Mouse (Mus musculus) right cerebral cortex, adult 18-20 months (tissue): ENCODE measurements at regions not wholly inside any gene's neighbourhood (a gene's known extent, or its start where the extent isn't known, plus 50 kb on each side); places are given as distances from the start of the nearest gene placed in this dataset.
A peak's percentile ranks its signal among the peaks of the same experiment; 100 is the strongest.

Source experiments
- DNase-seq: peaks from one replicate; pipeline ENCODE4 v3.0.0; 2022; ENCODE audit warnings: mixed read lengths

DNA sequence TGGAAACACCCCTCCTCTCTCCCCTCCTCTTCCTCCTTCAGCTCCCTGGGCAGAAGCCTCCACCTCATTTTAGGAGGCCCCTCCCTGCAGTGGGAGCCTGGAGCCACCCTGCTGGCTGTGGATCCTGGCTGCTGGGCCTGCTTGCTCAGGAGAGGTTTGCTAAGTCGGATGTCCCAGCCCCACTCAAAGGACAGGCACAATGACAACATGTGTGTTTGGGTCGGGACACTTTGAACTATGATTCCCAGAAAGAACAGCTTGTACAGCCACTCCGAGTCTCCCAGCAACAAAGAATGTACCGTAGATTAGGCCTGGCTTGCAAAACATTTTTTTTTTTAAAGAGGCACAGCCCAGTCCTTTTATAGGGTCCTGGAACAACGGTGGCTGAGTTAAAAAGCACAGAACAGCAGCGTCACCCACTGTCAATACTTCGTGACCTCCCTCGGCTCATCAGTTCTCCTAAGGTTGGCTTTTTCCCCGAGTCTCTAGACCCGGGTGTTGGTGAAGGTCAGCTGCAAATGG is 142.7 kb upstream of the Irf2bp2 start:
- peak; percentile 70 for DNase-seq

DNA sequence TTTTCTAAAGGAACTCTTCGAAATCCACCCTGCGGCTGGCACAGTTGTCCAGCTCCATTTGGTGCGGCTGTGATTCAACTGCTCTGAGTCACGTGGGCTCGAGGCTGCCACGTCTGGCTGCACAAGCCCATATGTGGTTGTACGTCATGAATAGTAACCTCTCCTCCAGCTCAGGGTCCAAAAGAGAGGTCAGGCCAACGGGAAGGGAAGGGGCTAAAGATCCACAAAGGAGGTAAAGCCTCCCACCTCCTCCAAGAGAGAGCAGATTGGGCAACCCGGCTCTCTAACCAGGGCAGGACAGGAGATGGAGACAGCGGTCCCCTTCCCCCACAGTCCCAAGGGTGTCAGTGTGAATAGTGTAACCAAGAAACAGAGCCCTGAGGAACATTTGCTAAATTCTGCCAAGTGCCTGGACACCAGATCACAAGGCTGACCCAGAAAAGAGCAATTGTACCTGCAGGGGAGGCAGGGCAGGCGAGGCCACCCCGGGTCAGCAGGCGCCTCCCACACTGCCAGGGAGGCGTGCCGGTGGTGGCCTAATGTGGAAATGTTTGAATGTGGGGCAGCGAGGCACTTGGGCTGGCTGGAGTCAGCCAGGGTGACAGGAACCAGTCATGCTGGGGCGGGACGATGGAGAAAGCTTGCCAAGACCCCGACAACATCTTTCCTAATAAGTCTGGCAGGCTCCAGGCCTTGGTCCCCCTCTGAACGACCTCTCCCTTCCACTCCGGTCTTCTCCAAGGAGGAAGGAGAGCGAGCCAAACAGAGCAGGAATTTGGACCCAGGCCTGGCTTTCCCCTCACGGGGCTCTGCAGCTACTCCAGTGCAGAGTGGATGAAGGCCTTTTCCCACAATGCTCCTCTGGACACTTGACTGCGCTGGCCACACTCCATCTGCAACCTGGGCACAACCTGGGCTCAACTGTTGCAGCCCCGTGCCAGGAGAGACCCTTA is 142.0 kb upstream of the Irf2bp2 start:
- DNase-seq, result peak; percentile 70

DNA sequence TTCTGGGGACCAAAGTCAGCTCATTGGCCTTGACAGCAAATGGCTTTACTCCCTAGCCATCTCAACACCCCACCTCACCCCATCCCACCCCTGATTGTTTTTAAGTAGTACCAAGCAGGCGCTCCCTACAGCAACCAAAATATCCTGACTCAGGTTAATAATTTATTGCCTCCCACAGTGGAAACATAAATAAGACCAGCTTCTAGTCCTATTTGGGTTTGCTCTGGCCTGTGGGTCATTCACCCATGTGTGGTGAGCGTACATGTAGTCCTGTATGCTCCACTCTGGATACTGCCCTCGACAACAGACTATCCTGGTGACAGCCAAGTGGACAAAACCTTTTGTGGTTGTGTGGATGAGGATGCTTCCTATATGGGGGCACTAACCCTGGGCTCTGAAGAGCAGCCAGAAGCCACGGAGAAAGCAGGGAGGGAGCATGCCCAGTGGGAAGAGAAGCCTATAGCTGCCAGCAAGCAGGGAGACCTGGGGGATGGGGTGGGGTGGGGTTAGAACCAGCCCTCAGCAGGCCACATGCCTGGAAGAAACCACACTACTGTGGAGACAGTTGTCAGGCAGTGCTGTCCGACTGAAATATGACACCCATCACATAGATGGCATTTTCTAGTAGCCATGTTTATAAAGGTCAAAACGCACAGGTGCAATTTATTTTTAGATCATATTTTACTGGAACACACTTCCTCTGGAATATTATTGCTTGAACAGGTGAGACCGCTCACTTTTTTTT is 141.1 kb upstream of the Irf2bp2 start:
- no peak for DNase-seq

DNA sequence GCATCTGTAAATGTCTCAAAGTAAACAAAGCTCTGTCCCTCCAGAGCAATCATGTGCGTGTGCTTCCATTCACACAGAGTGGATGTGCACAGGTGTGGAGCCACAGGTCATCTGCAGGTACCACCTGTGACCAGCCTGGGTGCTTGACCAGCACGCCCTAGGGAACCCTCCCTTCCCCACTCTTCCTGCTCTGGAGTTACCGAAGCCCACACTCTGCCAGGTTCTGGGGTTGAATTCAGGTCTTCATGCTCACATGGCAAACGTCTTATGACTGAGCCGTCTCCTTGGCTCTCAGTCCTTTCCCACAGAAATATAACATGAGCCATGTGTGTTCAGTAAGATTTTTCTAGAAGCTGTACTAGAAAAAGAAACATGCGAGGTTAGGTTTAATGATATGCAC is 140.0 kb upstream of the Irf2bp2 start:
- DNase-seq, result no peak

DNA sequence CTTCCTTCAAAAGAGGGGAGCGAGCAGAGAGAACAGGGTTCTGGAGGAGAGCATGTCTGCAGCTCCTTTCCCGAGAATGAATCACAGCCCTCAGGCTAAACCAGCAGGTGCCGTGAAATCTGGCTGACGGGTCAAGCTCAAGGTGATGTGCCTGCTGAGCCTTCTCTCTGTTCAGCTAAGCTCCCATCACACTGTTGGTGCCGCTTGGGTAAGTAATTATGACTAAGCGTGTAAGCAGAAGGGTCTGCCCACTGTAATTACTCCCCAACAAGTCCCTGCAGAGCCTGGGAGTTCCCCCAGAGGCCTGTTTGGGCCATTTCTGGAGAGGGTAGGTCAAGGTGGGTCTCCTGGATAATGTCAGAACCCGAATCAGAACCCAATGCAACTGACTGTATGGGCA is 139.5 kb upstream of the Irf2bp2 start:
- DNase-seq, result no peak

DNA sequence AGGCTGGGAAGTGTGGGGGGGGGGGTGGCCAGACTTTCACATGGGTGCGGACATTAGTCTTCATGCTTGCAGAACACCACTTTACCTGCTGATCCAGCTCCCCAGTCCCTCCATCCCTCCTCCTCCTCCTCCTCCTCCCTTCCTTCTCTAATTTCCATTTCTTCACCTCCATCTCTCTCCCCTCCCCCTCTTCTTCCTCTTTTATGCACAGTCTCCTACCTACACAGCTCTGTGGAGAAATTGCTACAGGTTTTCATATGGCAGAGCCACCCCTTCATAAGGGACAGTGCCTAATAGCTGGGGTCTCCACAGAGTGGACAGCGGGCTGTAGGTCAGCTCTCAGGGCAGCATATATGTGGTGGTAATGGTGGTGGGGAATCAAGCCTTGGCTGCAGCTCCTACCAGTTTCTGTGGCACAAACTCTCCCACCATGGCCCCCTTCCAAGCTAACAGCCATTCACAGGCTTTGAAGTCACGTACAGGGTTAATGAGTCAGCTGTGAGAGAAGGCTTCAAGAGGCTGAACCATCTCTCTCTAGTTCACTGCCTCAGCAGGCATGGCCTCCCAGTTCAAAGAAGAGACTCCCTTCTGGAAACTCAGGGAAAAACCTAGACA is 136.3 kb upstream of the Irf2bp2 start:
- DNase-seq, result no peak

DNA sequence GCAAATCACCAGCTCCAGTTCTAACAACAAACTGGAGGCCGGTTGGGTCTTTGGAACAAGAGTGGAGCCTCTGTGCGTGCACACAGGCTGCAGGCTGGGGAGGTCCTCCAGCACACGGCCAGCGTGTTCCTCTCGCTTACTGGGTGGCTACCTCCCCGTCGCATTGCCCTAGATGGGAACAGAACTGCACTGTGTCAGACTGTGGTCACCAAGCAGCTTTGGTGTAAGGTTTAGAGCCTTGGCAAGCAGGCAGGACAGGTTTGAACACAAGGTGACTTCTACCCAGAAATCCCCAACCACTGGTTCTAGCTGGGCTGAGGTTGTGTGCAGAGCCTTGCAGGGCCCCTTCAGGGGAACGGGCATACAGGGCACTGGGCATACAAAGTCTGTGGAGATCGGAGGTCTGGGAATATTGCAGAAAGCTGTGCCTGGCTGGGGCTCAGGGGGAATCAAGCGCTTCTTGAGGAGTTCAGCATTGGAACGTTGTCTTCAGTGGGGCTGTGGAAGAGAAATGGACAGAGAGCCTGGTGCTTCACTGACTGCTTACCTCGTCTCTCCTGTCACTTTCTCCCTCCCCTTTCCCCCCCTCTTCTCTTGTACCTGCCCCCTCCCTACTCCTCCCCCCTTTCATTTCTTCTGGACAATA is 135.3 kb upstream of the Irf2bp2 start:
- DNase-seq, result no peak

DNA sequence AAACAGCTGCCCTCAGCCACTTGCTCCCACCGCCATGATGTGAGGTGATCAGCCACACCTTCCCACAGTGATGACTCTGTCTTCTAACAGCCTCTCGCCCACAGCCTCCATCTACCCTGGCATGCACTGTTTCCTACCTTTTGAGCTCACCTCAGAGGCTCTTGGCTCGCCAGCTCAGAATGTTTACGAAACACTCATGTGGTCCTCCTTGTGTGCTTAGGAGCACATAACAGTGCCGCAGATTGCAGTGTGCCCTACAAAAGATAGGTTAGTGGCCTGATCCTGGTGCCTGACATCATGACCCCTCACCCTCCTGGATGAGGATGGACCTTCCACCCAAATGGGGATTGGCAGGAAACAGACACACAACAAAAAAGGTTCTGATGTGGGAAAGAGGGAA is 134.3 kb upstream of the Irf2bp2 start:
- DNase-seq, result no peak

DNA sequence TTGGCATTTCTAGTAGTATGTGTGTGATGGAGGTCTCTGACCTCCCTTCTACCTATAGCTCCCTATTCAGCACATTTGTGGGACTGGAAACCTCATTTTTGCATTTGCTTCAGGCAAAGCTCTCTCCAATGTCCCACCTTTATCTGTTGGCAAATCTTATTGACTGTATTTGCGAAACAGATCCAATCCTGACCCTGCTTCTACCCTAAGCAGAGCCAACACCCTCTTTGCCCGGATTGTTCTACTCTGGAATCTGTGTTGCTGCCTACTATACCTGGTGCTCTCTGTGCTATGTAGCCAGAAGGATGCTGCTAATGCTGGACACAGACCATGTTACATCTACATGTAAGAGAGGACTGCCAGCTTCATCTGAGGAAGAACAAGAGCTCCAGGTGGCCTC is 133.3 kb upstream of the Irf2bp2 start:
- DNase-seq, result no peak

DNA sequence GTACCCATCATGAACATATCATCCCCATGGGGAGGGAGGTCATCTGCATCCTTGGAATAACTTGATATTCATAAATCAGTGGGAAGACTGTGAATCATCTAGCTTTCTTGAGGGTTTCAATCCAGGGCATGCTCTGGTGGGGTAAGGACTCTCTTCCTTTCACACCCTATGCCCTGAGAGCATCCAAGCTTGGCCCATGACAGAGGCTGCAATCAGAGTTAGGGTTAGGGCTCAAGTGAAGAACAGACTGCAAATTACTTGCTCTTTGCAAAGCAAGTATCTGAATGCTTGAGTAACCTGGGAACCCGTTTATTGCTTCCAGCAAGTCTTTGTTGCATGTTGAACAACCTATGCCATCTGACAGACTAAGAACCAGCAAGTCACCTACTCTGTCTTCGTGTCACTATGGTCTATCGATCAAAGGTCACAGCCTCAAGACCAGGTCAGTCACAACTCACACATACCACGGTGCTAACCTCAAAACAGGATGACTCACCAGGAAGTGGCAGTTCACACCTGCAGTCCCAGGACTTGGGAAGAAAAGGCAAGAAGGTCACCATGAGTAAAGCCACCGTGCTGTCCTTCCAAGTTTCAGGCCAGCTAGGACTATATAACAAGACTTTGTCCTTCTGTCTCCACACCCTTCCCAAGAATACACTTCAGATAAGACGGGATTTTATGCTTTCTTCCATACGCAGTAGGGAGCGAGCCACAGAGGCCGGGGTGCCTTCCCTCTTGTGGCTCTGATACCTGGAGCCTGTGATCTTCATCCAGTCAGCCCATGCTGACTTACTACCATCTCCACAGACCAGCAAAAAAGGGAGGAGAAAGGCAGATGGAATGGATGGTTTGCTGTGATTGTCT is 129.7 kb upstream of the Irf2bp2 start:
- DNase-seq, result no peak

DNA sequence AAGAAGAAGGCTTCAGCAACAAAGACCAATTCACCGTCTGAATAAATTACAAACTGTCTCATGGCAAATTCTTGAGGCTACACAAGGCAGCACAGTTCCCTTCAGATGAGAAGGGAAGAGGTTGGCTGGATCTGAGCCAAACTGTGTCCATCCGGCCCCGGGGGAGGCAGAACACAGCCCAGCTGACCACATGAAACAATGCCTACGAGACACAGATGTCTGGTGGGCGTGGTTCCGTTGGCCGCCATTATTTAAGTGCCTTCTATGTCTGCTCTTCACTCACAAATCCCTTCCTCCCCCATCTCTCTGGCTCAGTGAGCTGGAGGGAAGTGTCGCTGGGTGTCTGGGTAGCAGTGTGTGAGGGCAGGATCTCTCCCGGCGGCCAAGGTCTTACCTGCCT is 127.8 kb upstream of the Irf2bp2 start:
- DNase-seq, result peak; percentile 26

DNA sequence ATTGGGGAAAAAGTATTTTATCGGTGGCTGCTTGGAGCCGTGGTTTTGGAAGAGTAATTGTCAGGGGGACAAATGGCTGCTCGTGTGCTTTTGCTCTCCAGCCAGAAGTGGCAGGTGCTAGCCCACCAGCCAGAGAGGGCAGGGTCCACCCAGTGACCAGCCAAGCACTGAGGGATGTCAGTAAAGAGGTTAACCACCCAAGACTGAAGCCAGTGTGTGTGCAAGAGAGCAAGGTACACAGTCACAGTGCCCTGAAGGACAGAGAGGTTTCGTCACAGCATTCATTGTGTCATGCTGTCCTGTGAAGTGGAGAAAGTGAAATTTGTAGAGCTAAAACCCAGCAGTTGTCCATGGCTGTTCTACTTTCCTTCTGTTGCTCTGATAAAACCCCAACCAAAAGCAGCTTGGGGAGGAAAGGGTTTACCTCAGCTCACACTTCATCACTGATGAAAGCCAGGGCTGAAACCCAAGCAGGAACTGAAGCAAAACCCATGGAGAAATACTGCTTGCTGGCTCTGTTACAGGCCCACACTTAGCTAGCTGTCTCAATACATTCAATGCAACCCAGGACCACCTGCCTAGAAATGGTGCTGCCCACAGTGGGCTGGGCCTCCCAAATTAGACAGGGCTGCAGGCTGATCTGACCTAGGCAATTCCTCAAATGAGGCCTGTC is 126.8 kb upstream of the Irf2bp2 start:
- DNase-seq, result no peak

DNA sequence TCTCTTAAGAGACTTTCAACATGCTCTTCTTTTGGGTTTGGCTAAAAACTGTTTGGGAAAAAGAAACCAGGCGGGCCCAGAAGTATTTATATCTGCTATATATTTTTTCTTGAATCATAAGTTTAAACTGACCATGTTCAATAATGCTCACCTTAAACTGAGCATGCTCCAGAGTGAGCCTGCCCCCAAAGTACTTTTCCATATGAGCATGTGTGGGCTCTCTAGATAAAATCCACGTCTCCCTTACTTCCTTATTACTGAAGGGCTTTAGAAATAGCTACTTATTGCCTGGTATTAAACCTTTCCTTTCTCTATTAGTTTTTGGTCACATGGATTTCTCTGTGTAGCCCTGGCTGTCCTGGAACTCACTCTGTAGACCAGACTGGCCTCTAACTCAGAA is 126.0 kb upstream of the Irf2bp2 start:
- no peak for DNase-seq

DNA sequence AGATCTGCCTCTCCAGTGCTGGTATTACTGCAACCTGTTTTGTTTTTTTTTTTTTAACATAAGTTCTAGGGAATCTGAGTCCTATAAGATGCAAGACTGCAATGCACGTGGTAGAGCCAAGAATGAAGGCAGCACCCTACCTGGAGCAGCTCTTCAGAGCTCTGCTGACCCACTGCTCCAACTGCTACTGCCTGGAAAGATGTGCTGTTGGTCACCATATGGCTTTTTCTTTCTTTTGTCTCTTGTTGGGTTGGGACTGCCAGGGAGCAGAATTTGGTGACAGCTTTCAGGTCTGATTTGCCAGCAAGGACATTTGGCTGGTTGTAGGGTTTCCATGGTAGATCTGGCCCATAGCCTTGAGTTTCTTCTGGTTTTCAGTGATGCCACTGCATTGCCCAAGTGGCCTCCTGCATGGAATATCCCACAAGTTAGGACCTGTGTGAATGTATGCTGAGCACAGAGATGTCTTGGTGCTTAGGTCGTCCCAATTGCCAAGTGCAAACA is 123.9 kb upstream of the Irf2bp2 start:
- no peak for DNase-seq

DNA sequence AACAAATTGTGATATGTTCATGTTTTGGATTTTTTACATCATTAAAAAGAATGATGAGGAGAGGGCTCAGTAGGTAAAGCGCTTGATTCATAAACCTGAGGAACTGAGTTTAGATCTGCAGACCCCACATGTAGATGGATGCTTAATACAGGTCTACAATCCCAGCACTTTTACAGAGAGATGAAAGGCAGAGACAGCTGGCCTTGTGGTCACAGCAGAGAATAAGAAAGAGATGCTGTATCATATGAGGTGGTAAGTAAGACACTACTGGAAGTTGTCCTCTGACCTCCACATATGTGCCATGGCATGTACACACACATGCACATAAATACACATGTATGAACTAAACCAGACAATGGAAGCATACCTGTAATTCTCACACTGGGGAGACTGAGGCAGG is 121.9 kb upstream of the Irf2bp2 start:
- no peak for DNase-seq

DNA sequence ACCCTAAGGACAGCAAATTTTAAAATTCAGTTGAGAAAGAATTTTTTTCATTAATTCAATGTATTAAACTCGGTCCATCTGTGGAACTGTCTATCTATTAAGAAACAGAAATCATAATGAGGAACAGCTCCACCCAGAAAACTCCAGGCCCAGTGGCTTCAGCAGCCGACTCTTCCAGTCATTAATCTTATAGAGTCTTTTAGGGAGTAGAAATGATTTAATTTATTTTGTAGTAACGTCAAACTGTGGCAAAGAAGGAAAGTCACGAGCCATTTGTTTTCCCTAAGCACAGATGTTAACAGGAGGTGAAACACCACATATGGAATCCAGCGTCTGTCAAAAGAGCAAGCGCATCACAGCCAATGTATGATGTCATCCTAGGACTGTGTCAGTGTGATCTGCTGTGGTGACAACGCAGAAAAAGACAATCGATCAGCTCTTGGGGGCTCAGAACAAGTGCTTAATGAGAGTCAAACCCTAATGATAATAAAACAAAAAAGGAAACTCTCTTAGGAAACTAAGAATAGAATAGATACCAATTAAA is 119.9 kb upstream of the Irf2bp2 start:
- no peak for DNase-seq

DNA sequence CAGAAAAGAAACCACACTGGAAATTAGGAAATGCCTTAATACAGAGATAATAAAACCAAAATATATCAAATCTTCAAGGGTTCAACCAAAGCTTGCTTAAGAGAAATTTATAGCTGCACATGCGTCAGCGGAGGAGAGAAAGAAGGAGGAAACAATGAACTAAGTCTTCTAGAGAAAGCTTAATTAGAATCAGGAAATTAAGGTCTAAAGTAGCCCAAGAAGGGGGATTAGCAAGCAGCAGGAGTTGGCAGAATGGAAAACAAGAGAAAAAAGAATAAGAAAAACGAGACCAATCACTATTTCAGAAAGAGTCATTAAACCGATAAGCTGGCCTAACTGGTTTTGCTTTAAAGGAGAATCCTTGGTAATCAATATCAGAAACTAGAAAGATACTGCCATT is 119.4 kb upstream of the Irf2bp2 start:
- no peak for DNase-seq

DNA sequence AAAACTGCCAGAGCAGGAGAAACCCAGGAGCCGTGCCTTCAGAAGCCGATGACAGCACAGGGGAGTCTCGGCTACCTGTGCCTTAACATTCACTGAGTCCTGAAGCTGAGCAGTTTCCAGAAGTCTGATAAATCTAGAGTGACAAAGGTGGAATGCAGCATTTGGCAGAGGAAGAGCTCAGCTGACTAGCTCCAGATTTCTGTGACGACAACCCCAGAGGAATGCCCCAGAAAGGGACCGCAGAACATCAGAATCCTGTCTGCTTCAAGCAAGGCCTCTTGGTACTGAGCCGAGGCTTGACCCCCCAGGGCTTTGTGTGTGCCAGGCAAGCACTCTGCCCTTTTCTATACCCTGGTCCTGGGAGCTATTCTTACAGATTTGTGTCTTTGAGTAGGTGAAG is 119.0 kb upstream of the Irf2bp2 start:
- no peak for DNase-seq

DNA sequence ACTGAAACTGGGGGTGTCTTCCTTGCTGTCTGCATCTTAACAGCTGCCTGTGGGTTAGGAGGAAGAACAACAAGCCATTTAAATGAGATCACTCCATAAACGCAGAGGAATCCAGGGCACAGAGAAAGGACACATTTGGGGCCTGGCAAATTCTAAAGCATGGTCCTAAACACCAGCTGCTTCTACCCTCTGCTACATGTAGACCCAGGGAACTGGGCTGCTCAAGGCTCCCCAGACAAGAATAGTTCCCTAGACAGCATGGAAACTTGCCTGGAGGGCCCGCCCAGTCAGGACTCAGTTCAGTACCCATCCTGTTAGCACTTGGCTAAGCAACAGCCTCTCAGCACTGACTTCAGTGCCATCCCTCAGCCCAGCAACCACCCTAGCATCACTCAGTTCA is 115.2 kb upstream of the Irf2bp2 start:
- no peak for DNase-seq

DNA sequence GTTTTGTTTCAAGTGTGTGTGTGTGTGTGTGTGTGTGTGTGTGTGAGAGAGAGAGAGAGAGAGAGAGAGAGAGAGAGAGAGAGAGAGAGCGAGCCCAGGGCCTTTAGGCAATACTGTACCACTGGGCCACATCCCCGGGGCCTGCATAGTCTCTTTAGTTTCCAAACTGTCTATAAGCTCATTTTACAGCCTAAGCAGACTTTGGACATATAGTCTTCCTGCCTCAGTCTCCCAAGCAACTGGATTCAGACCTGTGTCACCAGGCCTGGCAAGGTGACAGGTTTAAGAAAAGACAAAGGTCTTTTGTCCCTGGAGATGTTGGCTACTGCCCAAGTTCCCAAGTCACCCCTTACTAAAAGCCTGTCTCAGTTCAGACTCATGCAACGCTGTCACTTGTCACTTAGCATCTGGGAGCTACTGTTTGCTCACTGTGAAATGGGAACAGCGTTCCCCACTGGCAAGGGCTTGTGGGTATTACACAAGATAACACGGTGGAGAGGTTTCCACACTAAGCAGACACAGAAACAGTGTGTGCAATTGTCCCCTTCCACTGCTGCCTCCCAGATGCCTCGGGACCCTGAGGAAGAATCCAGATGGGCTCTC is 113.6 kb upstream of the Irf2bp2 start:
- no peak for DNase-seq
